Mouse (Mus musculus): ENCODE data around the gene Patz1.

Patz1 gene

DNA sequence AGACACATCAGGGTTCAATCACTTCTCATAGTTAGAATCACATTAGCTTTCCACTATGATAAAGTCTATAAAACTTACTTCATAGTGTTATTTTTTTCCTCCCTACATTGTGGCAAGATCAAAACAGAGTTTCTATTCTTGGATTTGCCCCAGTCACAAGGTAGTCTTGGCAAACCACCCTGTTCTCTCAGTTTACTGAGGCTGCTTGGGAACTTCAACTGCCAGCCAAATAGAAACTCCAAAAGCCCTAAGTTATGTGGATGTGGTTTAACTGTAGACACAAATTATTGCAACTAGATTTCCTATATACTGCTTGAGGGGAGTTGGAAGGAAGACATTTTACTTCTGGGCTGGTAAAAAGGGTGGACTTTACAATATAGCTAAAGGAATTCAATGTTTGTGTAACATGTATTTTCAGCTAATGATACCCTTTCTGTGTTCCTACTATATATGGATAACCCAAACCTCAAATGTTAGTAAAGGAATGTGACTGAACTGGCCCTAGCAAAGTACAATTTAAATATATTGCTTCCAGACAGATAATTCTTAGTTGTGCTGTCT, 41.3 kb downstream of the Patz1 start, which contains the start of gene Pik3ip1:
Gene Pik3ip1, plus strand, starts transcription at position 511 of the 561 bp plus-strand sequence.
- DNase-seq (ENCODE audit: low read depth, low spot score) = peak; percentile 68

DNA sequence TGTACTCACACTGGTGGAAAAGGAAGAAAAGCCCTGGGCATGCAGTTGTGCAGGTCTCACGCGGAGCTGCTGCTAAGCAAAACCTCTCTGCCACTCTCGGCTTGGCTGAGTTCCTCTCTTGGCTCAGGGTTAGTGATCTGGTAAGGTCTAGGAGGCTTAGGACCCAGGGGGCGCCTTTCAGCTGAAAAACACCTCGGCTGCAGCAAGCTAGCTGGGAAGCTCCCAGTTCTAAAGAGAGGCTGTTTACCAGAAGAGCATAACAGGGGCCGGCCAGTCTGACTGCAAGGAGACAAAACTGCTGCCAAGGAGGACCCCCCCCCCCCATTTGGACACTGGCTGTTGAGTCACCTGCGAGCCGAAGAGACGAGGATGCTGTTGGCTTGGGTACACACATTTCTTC, 41.9 kb downstream of the Patz1 start:
- peak; percentile 94 for DNase-seq (ENCODE audit: low read depth, low spot score)

GRCm38 (mm10) chr11:3330991-3331750, 42.5 kb downstream of the Patz1 start:
- no peak for DNase-seq (ENCODE audit: low read depth, low spot score)

GRCm38 (mm10) chr11:3331756-3332642, 43.3 kb downstream of the Patz1 start:
- peak; percentile 96 for DNase-seq (ENCODE audit: low read depth, low spot score)

DNA sequence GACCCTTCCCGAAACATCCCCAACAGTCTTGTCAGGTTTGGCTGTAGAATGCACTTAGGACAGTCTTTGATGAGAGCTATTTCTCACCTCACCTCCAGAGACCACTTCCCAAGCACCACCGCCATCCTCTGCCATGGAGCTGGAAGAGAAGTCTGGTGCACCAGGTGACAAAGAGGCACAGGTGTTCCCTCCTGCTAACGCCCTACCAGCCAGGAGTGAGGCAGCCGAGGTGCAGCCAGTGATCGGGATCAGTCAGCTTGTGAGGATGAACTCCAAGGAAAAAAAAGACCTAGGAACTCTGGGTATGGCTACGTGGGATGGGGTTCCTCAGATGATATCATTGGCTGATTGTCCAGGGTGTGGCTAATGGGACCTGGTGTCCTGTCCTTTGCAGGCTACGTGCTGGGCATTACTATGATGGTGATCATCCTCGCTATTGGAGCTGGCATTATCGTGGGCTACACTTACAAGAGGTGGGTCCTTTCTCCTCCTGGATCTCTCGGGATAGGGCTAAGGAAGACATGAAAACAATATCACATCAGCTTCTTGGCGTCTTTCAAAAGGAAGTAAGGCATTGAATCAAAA, 44.5 kb downstream of the Patz1 start:
- DNase-seq (ENCODE audit: low read depth, low spot score) = no peak

DNA sequence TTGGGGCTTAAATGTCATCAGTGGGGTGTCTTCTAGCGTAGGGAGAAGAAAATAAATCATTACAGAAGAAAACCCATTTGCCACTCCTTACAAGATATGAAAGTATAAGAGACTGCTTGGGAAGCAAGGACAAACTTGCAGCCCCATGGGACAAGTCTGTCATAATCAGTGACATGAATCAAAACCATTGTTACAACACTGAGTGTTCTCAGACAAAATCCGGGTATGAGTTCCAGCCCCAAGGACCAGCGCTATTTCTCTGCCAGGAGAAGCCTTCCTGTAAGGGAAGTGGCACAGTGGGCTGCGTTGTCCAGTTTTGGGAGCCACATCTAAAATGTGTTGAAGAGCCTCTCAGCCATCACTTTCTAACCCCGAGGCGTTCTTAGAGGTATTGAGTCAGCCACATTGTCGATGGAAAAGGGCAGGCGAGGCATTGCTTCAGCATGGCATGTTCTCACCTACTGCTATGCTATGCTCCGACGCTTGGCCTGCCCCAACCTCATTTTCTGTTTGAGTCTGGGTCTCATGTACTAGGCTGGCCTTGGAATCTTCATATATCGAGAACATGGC, 45.6 kb downstream of the Patz1 start:
- no peak for DNase-seq (ENCODE audit: low read depth, low spot score)

- no peak for DNase-seq (ENCODE audit: low read depth, low spot score)
These were observed 46.1 kb downstream of the Patz1 start for GRCm38 (mm10) chr11:3334711-3335316.

DNA sequence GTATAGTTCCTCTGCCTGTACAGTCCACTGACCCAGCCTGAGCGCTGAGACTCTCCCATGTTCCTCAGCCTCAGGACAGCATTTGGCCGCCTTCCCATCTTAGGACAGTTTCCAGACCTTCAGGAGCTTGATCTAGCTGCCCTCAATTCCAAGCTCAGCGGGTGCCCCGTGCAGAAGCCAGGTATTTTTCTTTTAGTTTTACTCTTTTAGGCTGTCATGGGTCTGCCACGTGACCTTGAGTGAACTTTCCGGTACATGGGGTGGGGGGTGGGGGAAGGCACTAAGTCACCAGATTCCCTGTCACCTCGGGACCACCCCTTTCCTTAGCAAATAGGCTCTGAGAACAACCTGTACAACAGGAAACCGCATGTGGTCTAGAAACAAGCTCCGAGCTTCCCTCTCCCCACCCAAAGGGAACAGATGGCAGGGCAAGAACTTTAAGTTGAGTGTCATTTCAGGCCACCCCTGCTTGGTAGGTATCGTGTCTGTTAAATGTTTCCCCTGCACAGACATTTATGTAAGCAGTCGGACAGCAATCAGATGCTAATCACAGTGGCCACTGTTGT, 47.1 kb downstream of the Patz1 start:
- DNase-seq (ENCODE audit: low read depth, low spot score) = peak; percentile 69

GRCm38 (mm10) chr11:3336602-3337001, 47.9 kb downstream of the Patz1 start:
- no peak for DNase-seq (ENCODE audit: low read depth, low spot score)

DNA sequence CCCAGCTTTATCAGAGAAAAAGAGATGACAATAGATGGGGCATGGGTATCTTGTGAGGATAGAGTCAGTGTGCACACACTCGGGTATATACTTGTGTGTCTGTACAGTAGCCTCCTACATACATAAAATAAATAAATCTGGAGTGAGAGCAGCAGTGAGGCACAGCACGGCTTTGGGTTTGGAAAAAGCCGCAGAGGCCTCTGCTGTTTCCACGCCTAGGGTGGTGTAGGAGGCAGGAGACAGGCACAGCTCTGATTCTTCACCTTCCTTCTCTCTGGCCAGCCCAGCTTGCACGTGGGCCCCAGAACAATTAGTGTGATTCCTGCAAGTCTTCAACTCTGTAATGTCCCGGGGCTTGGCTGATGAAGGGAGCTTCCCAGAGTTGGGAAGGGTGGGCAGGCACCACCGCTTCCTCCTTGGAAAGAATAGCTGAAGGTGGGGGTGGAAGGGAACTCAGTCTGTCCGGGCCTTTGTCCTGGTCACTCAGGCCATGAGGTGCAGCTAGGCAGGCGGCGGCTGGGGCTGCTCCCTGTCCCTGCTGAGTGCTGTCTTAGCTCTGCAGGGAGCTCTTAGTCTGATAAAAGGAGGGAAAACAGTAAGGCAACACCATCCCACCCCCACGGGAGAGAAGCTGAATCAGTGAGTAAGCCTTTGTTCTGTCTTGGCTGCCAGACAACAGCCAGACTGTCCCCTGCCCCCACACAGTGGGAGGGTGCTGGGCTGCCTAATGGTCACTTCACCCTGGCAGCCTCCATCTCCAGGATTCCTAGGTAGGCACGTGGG, 48.7 kb downstream of the Patz1 start:
- DNase-seq (ENCODE audit: low read depth, low spot score) = no peak

DNA sequence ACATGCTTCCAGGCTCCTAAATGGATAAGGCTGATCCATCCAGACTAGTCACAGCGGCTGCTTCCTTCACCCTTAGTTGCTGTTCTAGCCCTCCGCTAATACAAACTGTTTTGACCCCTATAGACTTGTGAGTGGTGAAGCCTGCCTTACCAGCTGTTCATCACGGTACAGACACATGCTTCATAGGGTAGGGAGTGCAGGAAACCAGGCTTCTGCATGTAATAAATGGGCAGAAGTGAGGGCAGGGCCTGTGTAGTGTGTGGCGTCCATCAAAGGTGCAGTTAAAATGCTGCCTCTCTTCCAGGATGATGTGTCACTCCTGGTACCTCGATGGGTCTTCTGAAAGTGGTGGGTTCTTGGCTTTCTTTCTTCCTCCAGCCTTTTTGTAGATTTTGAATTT, 49.3 kb downstream of the Patz1 start:
- no peak for DNase-seq (ENCODE audit: low read depth, low spot score)

GRCm38 (mm10) chr11:3341476-3341875, 52.8 kb downstream of the Patz1 start:
- no peak for DNase-seq (ENCODE audit: low read depth, low spot score)

- DNase-seq (ENCODE audit: low read depth, low spot score) = no peak
These were observed 56.2 kb downstream of the Patz1 start for GRCm38 (mm10) chr11:3344916-3345315.

DNA sequence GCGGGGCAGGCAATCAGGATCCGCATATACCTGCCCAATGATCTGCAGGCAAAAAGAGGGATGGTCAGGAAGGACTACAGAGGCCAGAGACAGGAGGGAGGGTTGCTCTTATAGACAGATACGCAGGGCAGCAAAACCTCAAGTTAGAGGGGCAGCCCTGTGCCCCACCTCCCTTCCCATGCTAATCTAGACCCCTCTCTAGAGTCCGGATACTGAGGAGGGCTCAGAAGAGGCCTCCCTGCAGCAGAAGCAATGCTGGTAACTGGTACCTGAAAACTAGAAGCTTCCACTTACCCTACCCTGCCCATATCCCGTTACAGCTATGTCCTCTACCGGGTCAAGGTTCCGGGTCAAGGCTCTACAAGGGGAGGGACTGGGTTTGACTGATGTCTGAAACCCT, 57.7 kb downstream of the Patz1 start:
- no peak for DNase-seq (ENCODE audit: low read depth, low spot score)

- peak; percentile 77 for DNase-seq (ENCODE audit: low read depth, low spot score)
These were observed 58.6 kb downstream of the Patz1 start for GRCm38 (mm10) chr11:3347091-3347834.

DNA sequence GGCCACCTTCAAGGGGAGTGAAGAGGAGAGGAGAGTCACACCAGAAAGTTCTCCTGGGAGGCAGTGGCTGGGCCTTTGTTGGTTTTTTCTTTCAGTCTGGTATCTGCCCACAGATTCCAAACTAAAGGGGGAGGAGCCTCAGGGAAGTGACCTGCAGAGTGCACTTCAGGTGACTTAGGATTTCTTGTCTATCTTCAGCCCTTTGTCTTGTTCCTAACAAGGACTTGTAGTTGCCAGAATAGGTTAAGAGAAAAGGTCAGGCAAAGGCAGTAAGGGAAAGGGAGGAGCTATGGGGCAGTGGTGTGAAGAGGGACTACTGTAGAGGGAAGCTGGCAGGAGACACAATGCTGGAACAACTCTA, 59.1 kb downstream of the Patz1 start:
- DNase-seq (ENCODE audit: low read depth, low spot score) = no peak

- no peak for DNase-seq (ENCODE audit: low read depth, low spot score)
These were observed 60.1 kb downstream of the Patz1 start for GRCm38 (mm10) chr11:3348576-3349342.

- no peak for DNase-seq (ENCODE audit: low read depth, low spot score)
These were observed 60.6 kb downstream of the Patz1 start for GRCm38 (mm10) chr11:3349343-3349695.

DNA sequence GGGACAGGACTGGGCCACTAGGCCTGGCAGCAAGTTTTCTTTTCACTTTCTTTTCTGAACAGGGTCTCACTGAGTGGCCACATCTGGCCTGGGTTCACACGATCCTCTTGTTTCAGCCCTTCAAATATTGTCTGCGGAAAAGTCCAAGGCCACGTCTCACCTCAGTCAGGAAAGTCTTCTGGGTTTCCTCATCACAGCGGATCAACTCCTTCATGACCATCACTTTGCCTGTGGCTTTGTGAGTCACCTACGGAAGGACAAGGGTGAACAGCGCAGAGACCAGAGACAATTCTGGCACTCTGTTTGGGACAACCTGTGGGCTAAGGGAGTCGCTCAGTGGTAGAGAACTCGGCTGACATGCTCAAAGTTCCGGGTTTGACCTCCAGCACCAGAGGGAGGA, 63.5 kb downstream of the Patz1 start:
- no peak for DNase-seq (ENCODE audit: low read depth, low spot score)
